Mouse (Mus musculus): ENCODE measurements at regions not wholly inside any gene's neighbourhood (a gene's known extent, or its start where the extent isn't known, plus 50 kb on each side); places are given as distances from the start of the nearest gene placed in this dataset.
A peak's percentile ranks its signal among the peaks of the same experiment; 100 is the strongest.

DNA sequence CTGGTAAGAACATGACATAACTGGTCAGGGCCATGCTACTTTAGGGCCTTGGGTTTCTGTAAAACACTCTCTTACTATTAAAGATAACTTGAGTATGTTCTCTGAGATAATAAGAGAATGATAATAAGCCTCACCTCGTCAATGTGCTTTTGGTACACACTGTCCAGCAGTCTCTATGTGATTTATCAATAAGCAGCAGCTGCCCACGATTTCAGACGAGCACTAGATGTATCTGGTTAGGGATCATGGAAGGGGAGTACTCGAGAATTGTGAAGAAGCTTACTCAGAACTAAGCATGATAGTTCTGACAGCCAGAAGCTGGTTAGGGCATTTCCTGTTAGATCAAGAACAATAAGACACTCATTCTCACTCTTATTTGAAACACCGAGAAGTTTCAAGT lies 53.8 kb downstream of the Neurod6 start:
- no peak for DNase-seq

DNA sequence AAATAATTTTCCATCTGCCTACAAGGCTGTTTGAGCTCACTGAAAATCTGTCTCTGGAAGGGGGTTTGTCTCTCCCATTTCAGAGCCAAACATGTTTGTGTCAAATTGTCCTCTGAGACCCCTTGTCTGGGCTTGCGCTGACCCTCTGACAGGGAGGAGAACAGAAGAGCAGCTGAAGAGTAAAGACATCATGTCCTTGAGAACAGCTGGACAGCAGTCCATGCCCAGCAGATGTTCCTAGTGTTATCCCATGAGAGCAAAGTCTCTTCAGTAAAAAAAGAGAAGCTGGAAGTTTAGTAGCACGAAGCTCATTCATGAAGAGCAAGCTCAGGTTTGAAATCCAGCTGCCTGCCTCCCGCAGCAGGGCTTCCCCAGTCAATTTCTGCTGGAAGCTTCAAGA lies 60.7 kb downstream of the Neurod6 start:
- DNase-seq, result no peak

DNA sequence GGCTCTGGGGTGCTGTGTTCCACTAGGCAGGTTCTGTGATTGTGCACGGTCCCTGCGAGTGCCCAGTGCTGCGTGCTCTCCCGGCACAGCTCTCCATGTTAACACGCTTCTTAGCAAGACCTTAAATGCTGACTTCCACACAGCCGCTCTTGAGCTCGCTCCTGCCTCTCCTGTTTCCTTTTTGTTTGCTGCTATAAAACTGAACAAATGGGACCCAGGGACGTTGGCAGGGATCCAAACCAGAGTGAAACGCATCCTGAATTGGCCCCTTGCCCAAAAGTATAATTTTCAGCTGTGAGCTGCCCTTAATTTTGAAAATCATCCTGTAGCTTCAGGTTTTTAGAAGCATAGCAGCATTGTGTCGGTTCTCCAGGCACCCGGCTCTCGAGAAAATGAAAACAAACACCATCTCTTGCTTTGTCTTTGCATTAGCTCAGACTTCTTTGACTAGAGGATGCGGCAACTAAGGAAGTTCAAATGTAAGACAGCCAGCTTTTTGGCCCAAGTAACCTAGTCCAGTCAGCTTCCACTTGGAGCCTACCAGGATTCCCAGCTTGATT lies 63.1 kb downstream of the Neurod6 start:
- peak; percentile 11 for DNase-seq

DNA sequence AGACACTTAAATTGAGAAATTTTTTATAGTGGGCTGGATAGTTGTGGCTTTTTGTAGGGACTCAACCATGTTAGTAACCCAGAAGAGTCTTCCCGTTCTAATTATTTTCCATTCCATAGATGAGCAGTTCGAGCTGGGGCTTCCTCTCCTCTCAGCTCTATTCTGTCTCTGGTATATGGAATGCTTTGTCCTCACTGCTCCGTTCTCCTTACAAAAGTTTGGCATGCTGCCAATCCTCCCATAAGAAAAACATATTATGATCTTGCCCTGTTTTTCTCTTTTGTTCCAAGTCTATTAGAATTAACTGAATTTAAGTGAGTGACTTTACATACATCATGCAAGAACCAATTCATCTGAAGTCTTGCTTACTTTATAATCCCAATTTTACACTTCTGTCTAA lies 70.7 kb downstream of the Neurod6 start:
- no peak for DNase-seq

DNA sequence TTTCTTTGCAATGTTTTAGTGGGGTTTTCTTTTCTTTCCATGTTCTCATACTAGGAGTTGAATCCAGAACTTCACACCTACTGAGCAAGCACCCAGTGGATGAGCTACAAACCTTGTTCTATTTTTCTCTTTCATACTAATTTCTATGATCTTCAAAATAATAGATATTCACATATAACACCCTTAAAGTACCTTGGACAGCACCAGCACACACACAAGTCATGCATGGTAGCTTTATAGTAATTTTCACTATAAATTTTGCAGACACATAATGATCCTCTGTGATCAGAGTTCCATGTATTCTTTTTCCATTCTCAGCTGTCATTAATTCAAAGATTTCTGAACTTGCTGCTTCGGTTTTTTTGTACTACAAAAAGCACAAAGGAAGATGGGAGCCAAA lies 71.1 kb downstream of the Neurod6 start:
- no peak for DNase-seq

DNA sequence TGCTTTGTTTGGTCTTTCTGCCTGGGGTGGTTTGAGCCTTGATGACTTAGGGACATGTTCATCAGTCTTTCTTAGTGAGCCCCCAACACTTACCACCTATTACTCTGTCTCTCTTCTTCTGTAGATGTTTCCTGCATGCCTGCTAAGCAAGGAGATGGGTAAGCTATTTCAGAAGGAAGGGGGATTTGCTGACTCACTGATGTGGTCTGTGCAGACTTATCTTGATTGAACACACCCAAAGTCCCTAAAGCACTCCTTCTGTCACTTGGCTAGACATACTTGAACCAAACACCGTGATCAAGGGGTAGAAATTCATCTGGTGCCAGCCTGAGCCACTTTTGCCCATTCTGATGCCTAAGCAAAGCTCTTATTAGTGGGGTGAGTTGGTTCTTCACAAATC lies 72.0 kb downstream of the Neurod6 start:
- DNase-seq, result no peak

DNA sequence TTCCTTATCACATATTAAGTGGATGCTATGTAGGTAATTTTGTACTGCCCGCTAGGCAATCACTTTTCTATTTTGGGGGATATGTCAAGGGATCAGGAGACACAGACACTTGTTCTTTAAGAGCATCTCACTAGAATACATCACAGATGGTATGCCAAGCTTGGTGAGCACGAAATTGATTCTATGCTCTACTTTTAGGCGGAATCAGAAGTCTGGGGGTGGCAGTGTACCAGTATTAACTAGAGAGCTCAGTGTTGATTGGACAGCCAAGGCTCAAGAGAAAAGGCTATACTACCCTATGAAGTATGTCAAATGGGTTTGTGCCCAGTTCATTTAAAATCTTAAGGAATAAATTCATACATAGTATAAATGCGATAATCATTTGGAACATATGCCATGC lies 84.0 kb downstream of the Neurod6 start:
- DNase-seq, result no peak

DNA sequence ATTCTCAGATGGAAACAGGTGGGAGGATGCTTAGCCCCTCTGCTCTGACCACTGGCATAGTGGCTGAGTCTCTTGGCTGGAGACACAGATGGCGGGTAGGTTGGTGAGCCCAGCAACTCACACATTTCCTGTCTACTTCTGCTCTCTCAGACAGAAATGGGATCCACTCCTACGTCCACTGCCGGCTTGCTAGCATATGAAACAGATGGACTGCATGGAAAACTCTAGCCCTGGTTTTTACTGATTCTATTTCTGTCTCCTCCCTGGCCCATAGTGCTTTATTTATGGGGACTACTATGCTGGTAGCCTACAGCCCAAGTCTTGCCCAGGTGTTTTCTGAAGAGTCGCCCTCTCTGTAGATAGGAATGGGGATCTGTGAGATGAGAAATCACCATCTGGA lies 88.9 kb downstream of the Neurod6 start:
- DNase-seq, result no peak

DNA sequence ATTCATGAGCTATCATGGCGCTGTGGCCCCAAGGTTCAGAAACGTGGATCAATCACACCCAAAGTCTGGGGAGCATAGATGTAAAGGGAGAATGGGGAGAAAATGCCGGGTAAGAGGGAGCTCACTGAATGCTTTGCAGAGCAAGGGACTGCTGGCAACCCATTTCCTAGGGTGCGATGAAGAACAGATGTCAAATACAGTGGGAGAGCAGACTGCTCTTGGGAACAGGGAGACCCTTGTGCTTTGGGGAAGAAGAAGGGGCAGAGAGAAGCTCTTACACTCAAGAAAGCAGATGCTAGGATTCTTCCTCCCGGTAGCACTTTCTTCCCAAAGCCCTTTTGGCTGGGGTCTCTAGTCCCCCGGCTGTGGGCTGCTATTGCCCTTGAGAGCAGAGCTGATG lies 100.0 kb downstream of the Neurod6 start:
- DNase-seq, result no peak

DNA sequence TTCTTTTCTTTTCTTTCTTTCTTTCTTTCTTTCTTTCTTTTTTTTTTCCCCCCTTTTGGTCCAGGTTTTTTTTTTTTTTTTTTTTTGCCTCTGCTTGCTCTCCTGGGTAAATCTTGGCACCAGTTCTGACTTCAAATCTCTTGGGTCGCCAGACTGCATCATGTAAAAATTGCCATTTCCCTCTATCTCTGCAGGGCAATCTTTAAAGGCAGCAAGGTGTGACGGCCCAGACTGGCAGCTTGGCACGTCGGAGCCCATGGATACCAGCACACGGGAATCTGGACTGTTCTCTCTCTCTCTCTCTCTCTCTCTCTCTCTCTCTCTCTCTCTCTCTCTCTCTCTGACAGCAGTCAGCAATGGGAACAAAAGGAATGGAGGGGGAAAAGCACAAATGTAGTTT lies 101.0 kb downstream of the Neurod6 start:
- no peak for DNase-seq

DNA sequence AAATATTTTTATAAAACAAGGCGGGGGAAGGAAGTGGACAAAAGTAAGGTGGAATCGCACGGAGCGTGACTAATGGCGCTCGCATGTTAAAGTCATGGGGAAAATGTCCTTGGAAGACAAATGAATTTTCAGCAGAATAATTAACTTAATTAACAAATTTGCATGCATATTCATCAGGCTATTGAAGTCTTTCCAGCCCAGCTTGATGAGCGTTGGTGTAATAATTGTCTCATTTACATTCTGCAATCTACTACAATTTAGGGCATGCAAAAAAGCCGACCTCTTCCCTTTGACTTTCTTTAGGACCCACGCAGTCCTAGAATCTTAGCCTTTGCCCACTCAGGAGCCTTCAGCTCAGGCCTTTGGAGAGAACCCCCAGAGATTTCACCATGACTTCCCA lies 101.5 kb downstream of the Neurod6 start:
- DNase-seq, result no peak

DNA sequence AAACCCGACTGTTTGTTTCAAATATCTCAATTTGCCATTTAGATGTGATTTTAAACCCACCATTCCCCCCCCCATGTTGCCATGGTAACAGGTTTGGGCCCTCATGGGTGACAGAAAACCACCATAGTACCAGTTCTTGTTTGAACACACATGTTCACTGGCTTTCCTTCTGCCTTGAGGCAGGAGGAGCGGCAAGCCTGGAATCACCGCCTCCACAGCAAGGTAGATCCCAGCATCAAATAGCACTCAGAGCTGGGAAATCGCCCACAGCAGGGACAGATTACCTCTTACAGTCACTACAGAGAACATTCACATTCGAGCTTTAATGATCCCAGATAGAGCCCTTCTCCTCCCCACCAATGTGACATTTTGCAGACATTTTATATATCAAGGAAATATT lies 102.0 kb downstream of the Neurod6 start:
- no peak for DNase-seq

DNA sequence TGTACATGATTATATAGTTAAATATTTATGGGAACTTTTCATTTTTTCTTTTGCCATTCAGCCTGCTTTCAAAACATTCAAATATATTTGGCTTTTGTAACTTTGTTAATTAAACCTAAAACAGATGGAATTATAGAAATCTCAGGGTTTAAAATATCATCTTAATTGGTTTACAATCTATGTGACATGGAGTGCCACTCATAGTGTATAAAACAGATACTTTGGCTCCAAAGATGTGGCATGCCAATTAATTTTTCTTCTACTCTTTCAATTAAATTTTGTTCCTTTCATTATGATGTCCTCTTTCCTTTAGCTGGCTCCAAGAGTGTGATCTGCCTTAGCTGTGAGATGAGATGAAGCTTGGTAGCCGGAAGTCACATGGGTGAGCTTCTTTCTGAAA lies 103.0 kb downstream of the Neurod6 start:
- DNase-seq, result no peak

DNA sequence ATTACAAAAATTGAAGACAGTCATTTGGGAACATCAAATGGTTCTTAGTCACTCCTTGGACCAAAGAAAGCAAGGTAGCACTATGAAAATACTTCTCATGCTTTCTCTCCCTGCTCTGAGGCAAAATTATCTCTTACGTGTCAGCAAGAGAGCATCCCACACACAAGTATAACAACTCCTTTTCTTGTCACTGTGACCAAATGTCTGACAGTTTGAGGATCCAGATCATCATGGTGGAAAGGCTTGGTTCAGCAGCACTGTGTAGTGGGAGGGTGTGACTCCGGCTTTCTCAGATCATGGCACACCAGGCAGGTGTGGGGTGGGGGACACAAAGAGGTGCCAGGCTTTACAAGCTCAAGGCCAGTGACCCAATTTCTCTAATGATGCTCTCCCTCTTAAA lies 113.5 kb downstream of the Neurod6 start:
- no peak for DNase-seq

DNA sequence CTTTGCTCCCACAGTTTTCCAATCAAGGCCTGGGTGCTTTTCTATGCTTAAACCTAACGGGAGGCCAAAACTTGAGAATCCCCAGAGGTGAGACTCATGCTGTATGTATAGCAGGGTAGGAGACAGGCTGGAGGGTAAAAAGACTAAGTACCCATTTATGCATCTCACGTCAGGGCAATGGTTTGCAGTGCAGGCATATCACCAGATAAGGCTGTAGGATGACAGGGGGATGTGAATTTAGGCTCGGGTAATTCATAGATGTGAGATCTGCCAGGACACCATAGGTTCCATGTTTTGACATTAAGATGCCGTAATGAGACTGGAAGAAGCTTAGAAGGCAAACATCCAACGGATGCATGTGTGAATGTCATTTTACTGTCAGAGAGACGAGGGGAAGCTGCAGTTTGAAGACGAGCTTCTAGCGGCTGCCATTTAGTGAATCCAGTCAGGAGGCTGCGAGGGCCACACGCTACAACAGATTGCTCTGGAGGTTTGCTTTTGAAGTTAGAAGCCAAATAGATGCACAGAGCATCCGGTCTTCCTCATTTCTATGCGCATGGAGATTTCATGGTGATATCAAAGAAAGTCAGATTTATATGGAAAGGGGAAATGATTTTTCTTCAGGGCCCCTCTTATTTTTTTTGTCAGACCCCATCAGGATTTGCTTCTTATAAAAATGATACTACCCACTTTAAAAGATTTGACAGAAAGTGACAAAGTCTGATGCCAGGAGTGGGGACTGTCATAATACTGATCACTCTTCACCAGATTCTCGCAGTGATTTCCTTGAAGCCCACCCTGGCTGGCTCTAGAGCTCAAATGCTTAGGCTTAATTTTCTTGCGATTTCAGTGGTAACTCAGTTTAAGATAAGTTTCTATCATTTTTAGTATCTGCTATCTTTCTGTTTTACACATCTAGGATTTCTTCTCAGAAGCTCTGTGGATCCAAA lies 113.8 kb downstream of the Adcyap1r1 start:
- no peak for DNase-seq

DNA sequence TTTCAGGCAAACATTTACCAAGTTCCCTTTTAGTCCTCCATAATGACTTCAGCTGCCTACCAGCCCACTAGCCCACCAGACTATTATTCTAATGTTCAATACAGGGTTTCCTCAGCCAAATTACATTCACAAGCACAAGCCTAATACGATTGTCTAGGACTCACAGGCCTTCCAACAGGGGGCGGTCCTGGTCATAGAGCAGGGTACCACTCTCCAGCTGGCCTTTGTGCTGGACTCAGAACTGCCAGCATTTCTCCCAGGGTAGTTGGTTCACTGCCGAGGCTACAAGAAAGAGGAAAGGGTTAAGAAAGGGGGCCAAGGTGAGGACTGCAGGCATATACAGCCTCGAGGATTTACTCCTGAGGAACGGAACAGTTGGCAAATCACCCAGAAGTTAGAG lies 108.8 kb downstream of the Adcyap1r1 start:
- DNase-seq, result no peak

DNA sequence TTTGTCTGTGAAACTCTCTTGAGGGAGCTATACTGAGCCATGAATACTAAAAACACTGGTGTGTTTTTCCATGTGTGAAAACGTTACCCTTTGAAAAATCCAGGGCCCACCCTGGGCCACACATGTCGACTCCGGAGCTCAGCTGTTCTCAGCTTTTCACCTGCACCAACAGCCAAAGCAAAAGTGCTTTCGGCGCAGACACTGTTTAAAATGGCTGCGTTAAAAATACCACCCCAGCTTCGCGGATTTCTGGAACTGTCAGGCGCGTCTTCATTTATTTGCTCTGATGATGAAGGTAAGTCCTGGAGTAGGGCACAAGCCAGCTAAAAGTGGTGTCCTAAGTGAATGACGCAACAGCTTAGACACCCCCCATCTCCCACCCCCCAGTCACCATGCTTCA lies 108.0 kb downstream of the Adcyap1r1 start:
- no peak for DNase-seq
